Mouse (Mus musculus): ENCODE results near the gene Col11a2.

DNA sequence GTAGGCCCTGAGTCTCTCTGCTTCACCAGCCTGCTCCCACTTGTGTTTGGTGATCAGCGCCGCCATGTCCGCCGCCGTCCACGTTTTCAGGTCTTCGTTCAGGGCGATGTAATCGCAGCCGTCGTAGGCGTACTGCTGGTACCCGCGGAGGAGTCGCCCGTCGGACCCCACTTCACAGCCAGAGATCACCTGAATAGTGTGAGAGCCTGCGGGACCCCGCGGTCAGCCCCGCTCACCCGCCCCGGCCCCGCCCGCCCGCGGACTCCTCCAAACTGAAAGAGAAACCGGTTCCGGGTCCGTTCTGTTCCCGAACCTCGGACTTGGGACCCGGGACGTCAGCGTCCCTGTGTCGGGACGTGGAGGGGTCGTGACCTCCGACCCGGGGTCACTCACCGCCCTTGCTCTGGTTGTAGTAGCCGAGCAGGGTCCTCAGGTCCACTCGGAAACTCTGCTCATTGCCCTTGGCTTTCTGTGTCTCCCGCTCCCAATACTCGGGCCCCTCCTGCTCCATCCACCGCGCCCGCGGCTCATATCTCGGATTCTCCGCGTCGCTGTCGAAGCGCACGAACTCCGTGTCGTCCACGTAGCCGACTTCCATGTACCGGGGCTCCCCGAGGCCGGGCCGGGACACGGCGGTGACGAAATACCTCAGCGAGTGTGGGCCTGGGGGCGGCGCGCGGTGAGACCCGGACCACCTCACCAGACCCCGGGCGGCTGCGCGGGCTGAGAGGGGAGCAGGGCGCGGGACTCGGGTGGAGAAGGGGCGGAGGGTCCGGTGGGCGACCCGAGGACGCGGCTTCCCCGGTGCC, 39.7 kb upstream of the Col11a2 start:
- TF ChIP-seq POLR2A (IDR thresholded peaks at IDR 0.05; ENCODE audit: borderline replicate concordance, control insufficient read depth, low read depth, low read length) (no peak), CTCF (IDR thresholded peaks at IDR 0.05; ENCODE audit: control insufficient read depth, insufficient read depth, low read length) (no peak)

Measured in bone marrow, adult 2 months (tissue).